Mouse (Mus musculus) CH12.LX (cell line): Measurements from ENCODE around the gene Igfbp3. TPM values are rescaled to one million over a fixed set of nuclear protein-coding genes. Genes with fewer than 3 reads are reported as not detected.

Experiments
- DNase-seq: peaks from one replicate; pipeline ENCODE4 v3.0.0-alpha.2; 2013; ENCODE audit errors: extremely low read depth
- H3K27ac ChIP-seq: 2 replicates; pipeline ENCODE4 v1.5.1; 2012; ENCODE audit warnings: low read depth, mild to moderate bottlenecking, control low read depth, moderate library complexity; ENCODE audit not compliant: insufficient read depth
- H3K27me3 ChIP-seq: replicated peaks from 2 replicates; pipeline ENCODE3; 2012; ENCODE audit warnings: inconsistent platforms
- H3K36me3 ChIP-seq, 2 experiments: replicated peaks in 1 of 2; 2 replicates each; pipeline versions ENCODE3 to v1.6.1; 2012; ENCODE audit warnings: inconsistent platforms in 1 of 2, low read length in 1 of 2, mild to moderate bottlenecking in 1 of 2, mixed read lengths in 1 of 2, moderate library complexity in 1 of 2; ENCODE audit not compliant: control insufficient read depth in 1 of 2, insufficient read depth in 1 of 2
- H3K4me1 ChIP-seq, 2 experiments: 2 replicates each; pipeline ENCODE4 v1.6.1; 2012; ENCODE audit warnings: inconsistent platforms in 1 of 2, moderate library complexity in 1 of 2; ENCODE audit not compliant: insufficient read depth in 2 of 2, control insufficient read depth in 1 of 2
- H3K4me2 ChIP-seq: 2 replicates; pipeline ENCODE4 v1.6.1; 2012; ENCODE audit warnings: low read depth, mild to moderate bottlenecking, control low read depth; ENCODE audit not compliant: poor library complexity, insufficient read depth, severe bottlenecking
- H3K4me3 ChIP-seq, 3 experiments: fragments of 150-350 bp in 1 of 3; sonication (generic) in 1 of 3; replicated peaks in 1 of 3; 2 replicates each; pipeline versions ENCODE3 to v1.5.1; 2011 to 2012; ENCODE audit warnings: low read depth in 2 of 3, low read length in 2 of 3, mild to moderate bottlenecking in 2 of 3, moderate library complexity in 2 of 3, control low read depth in 1 of 3, improper control_type of control experiment in 1 of 3, inconsistent platforms in 1 of 3, mixed read lengths in 1 of 3; ENCODE audit not compliant: poor library complexity in 1 of 3
- H3K79me2 ChIP-seq: replicated peaks from 2 replicates; pipeline ENCODE4 v1.6.1; 2012; ENCODE audit warnings: mild to moderate bottlenecking, moderate library complexity; ENCODE audit not compliant: control insufficient read depth, poor library complexity, insufficient read depth, severe bottlenecking; ENCODE audit errors: extremely low read depth
- H3K9ac ChIP-seq: 2 replicates; pipeline ENCODE4 v1.6.1; 2012; ENCODE audit warnings: low read depth, mild to moderate bottlenecking, control low read depth, moderate library complexity; ENCODE audit not compliant: insufficient read depth
- H3K9me3 ChIP-seq: replicated peaks from 2 replicates; pipeline ENCODE3; 2012; ENCODE audit warnings: low read length, inconsistent platforms, mixed read lengths
- CHD2 ChIP-seq: IDR thresholded peaks from 2 replicates; pipeline ENCODE4 v1.6.1; 2011; ENCODE audit warnings: low read length, improper control_type of control experiment
- E2F4 ChIP-seq: IDR thresholded peaks from 2 replicates; pipeline ENCODE4 v1.6.1; 2011; ENCODE audit warnings: low read depth, low read length, improper control_type of control experiment; ENCODE audit not compliant: insufficient replicate concordance
- ELF1 ChIP-seq: IDR thresholded peaks from 2 replicates; pipeline ENCODE4 v1.6.1; 2014; ENCODE audit warnings: low read depth, mild to moderate bottlenecking, inconsistent platforms, low read length, improper control_type of control experiment
- EP300 ChIP-seq: IDR thresholded peaks from 2 replicates; pipeline ENCODE4 v1.6.1; 2011; ENCODE audit warnings: low read length, improper control_type of control experiment
- ETS1 ChIP-seq: conservative IDR thresholded peaks from 2 replicates; pipeline ENCODE4 v1.6.1; 2012; ENCODE audit warnings: low read depth, mild to moderate bottlenecking, inconsistent platforms, low read length, improper control_type of control experiment, moderate library complexity
- GABPA ChIP-seq: IDR thresholded peaks from 2 replicates; pipeline ENCODE4 v1.6.1; 2012; ENCODE audit warnings: low read depth, low read length, improper control_type of control experiment, inconsistent platforms; ENCODE audit not compliant: insufficient replicate concordance
- HCFC1 ChIP-seq: IDR thresholded peaks from 2 replicates; pipeline ENCODE4 v1.6.1; 2012; ENCODE audit warnings: low read depth, mild to moderate bottlenecking, inconsistent platforms, low read length, improper control_type of control experiment
- JUN ChIP-seq: IDR thresholded peaks from 2 replicates; pipeline ENCODE4 v1.6.1; 2011; ENCODE audit warnings: low read depth, mild to moderate bottlenecking, low read length, improper control_type of control experiment, moderate library complexity; ENCODE audit not compliant: insufficient read depth
- MAFK ChIP-seq: IDR thresholded peaks from 2 replicates; pipeline ENCODE4 v1.6.1; 2011; ENCODE audit warnings: low read length, improper control_type of control experiment; ENCODE audit not compliant: insufficient replicate concordance
- MAX ChIP-seq: IDR thresholded peaks from 2 replicates; pipeline ENCODE4 v1.6.1; 2011; ENCODE audit warnings: low read length, improper control_type of control experiment
- MAZ ChIP-seq: IDR thresholded peaks from 2 replicates; pipeline ENCODE4 v1.6.1; 2012; ENCODE audit warnings: low read depth, mild to moderate bottlenecking, inconsistent platforms, low read length, improper control_type of control experiment, moderate library complexity
- MEF2A ChIP-seq: IDR thresholded peaks from 2 replicates; pipeline ENCODE4 v1.6.1; 2014; ENCODE audit warnings: low read depth, mild to moderate bottlenecking, inconsistent platforms, low read length, improper control_type of control experiment, borderline replicate concordance
- MYC ChIP-seq: IDR thresholded peaks from 2 replicates; pipeline ENCODE4 v1.6.1; 2011; ENCODE audit warnings: low read depth, mild to moderate bottlenecking, improper control_type of control experiment, low read length
- NRF1 ChIP-seq: IDR thresholded peaks from 2 replicates; pipeline ENCODE4 v1.6.1; 2014; ENCODE audit warnings: low read depth, mild to moderate bottlenecking, inconsistent platforms, low read length, improper control_type of control experiment, moderate library complexity
- PAX5 ChIP-seq: IDR thresholded peaks from 2 replicates; pipeline ENCODE4 v1.6.1; 2012; ENCODE audit warnings: low read length, inconsistent platforms, mixed read lengths
- POLR2AphosphoS2 ChIP-seq: IDR thresholded peaks from 2 replicates; pipeline ENCODE4 v1.6.1; 2011; ENCODE audit warnings: low read depth, low read length, improper control_type of control experiment
- RAD21 ChIP-seq: IDR thresholded peaks from 2 replicates; pipeline ENCODE4 v1.6.1; 2011; ENCODE audit warnings: low read depth, mild to moderate bottlenecking, low read length, improper control_type of control experiment, moderate library complexity
- RCOR1 ChIP-seq: conservative IDR thresholded peaks from 2 replicates; pipeline ENCODE4 v1.6.1; 2012; ENCODE audit warnings: low read depth, mild to moderate bottlenecking, inconsistent platforms, low read length, improper control_type of control experiment
- SIN3A ChIP-seq: IDR thresholded peaks from 2 replicates; pipeline ENCODE4 v1.6.1; 2012; ENCODE audit warnings: low read length, improper control_type of control experiment, inconsistent platforms
- SMC3 ChIP-seq: IDR thresholded peaks from 2 replicates; pipeline ENCODE4 v1.6.1; 2011; ENCODE audit warnings: low read depth, low read length, improper control_type of control experiment
- TBP ChIP-seq: conservative IDR thresholded peaks from 2 replicates; pipeline ENCODE4 v1.6.1; 2011; ENCODE audit warnings: low read depth, low read length, improper control_type of control experiment
- UBTF ChIP-seq: IDR thresholded peaks from 2 replicates; pipeline ENCODE4 v1.6.1; 2012; ENCODE audit warnings: low read depth, mild to moderate bottlenecking, inconsistent platforms, low read length, improper control_type of control experiment, moderate library complexity
- USF1 ChIP-seq: IDR thresholded peaks from 2 replicates; pipeline ENCODE4 v1.6.1; 2014; ENCODE audit warnings: low read depth, mild to moderate bottlenecking, inconsistent platforms, low read length, improper control_type of control experiment
- USF2 ChIP-seq: conservative IDR thresholded peaks from 2 replicates; pipeline ENCODE4 v1.6.1; 2011; ENCODE audit warnings: low read depth, low read length, improper control_type of control experiment
- ZC3H11A ChIP-seq: IDR thresholded peaks from 2 replicates; pipeline ENCODE4 v1.6.1; 2012; ENCODE audit warnings: low read depth, mild to moderate bottlenecking, inconsistent platforms, low read length, improper control_type of control experiment
- ZKSCAN1 ChIP-seq: IDR thresholded peaks from 2 replicates; pipeline ENCODE4 v1.6.1; 2012; ENCODE audit warnings: low read depth, inconsistent platforms, low read length, improper control_type of control experiment, borderline replicate concordance
- ZMIZ1 ChIP-seq: IDR thresholded peaks from 2 replicates; pipeline ENCODE4 v1.6.1; 2012; ENCODE audit warnings: low read depth, mild to moderate bottlenecking, inconsistent platforms, low read length, improper control_type of control experiment
- dilution Hi-C: fragments of 300-500 bp; cut with MboI; formaldehyde crosslinking; loops from 2 replicates; pipeline ENCODE4 v1.14.3; 2020; ENCODE audit warnings: low sequenced_read_pairs; ENCODE audit not compliant: extremely low pct_unique_long_range_greater_than_20kb, extremely low pct_ligation_motif_present
- in situ Hi-C: fragments of 300-500 bp; cut with MboI; formaldehyde crosslinking; loops from 3 replicates; pipeline ENCODE4 v1.14.3; 2019; ENCODE audit warnings: low sequenced_read_pairs, low pct_ligation_motif_present, low pct_unique_long_range_greater_than_20kb, mixed read lengths
- polyA plus RNA-seq: library from polyadenylated mRNA; unstranded; fragments of >175 nt; gene quantifications from 2 replicates; pipeline ENCODE4 v1.2.1, GENCODE M21; 2012; ENCODE audit warnings: low read depth; ENCODE audit not compliant: insufficient read length
- total RNA-seq, 2 experiments: library from RNA; depleted of rRNA; stranded (reverse); fragments of 300-350 nt in 1 of 2; fragments of >200 nt in 1 of 2; gene quantifications; 2 replicates each; pipeline ENCODE4 v1.2.3; 2012 to 2014

Igfbp3 gene
- total and polyA plus RNA-seq, 3 experiments, result not detected

- dilution Hi-C loops, result no loop called here
- H3K4me3 ChIP-seq, result no peak overlapping the region
- H3K27me3 ChIP-seq, result peaks cover 59% of the 10 kb centered on the region
- no peaks in the 10 kb centered on the region for H3K79me2 ChIP-seq
- H3K27ac ChIP-seq, result no peak overlapping the region
- no peak overlapping the region for H3K4me2 ChIP-seq
- DNase-seq, result no peak
- no peaks in the 10 kb centered on the region for H3K36me3 ChIP-seq
- H3K9me3 ChIP-seq, result peaks cover 28% of the 10 kb centered on the region
- H3K4me1 ChIP-seq, result no peaks in the 10 kb centered on the region
- H3K9ac ChIP-seq, result no peak overlapping the region
- in situ Hi-C loops, result loop anchor here (25.0 kb wide), 1 partner anchor 511 kb away; the partner anchor contains the start of gene Ramp3
- TF ChIP-seq MAX, result no peak
- TF ChIP-seq GABPA, result no peak
- no peak for TF ChIP-seq MEF2A
- TF ChIP-seq CHD2, result no peak
- TF ChIP-seq ETS1, result no peak
- TF ChIP-seq EP300, result no peak
- TF ChIP-seq SMC3, result no peak
- no peak for TF ChIP-seq HCFC1
- no peak for TF ChIP-seq PAX5
- TF ChIP-seq TBP, result no peak
- no peak for TF ChIP-seq MAZ
- no peak for TF ChIP-seq RAD21
- TF ChIP-seq E2F4, result no peak
- no peak for TF ChIP-seq ELF1
- TF ChIP-seq MYC, result no peak
- no peak for TF ChIP-seq ZC3H11A
- no peak for TF ChIP-seq USF2
- TF ChIP-seq ZKSCAN1, result no peak
- TF ChIP-seq, all 38 proteins: peak for 0
Observed at GRCm38 (mm10) chr11:7173664-7174063, 40.1 kb downstream of the Igfbp3 start.

- Histone ChIP-seq H3K27ac (no peak overlapping the region), H3K4me3 (no peak overlapping the region), H3K36me3 (no peaks in the 10 kb centered on the region)
- no peak for DNase-seq
- TF ChIP-seq MAZ (no peak), POLR2AphosphoS2 (no peak), MAX (no peak), SMC3 (no peak), UBTF (no peak), RCOR1 (no peak), MAFK (no peak), USF1 (no peak), NRF1 (no peak), ELF1 (no peak), TBP (no peak), JUN (no peak), ZMIZ1 (no peak), ZKSCAN1 (no peak), MEF2A (no peak), SIN3A (no peak)
- TF ChIP-seq, all 38 proteins: peak for 0
- no peaks in the 10 kb centered on the region for H3K4me1 ChIP-seq
- no peak overlapping the region for H3K9ac ChIP-seq
- no peak overlapping the region for H3K4me2 ChIP-seq
- H3K27me3 ChIP-seq, result peaks cover 51% of the 10 kb centered on the region
- H3K9me3 ChIP-seq, result peaks cover 14% of the 10 kb centered on the region
- H3K79me2 ChIP-seq, result no peaks in the 10 kb centered on the region
- in situ Hi-C loops (loop anchor here (25.0 kb wide), 1 partner anchor 507 kb away; the partner anchor contains the start of gene Ramp3), dilution Hi-C loops (no loop called here)
Observed at GRCm38 (mm10) chr11:7169645-7170044, 44.1 kb downstream of the Igfbp3 start.
